Mouse (Mus musculus): ENCODE results near the gene Bcl2l1.

GRCm38 (mm10) chr2:152737306-152738221 lies 94.0 kb downstream of the Bcl2l1 start:
- no peak; the same call in 1 of the 2 replicates for TF ChIP-seq POLR2A (IDR thresholded peaks at IDR 0.05; ENCODE audit: insufficient read depth, low read depth, low read length)
- TF ChIP-seq CTCF (IDR thresholded peaks at IDR 0.05): no peak
- 0 out of 2 replicates have a peak, but pooled peaks have one; percentile 23 for TF ChIP-seq EP300 (IDR thresholded peaks at IDR 0.05; ENCODE audit: insufficient read depth, low read depth, low read length)
